Mouse (Mus musculus) midbrain, embryonic 13.5 days (tissue): ENCODE results near the gene Ache. TPM values are rescaled to one million over a fixed set of nuclear protein-coding genes. Genes with fewer than 3 reads are reported as not detected.

Experiments used
- ATAC-seq: fragments of 200-750 bp; cut with Nextera tagmentation; 2 replicates; pipeline ENCODE4 v1.8.0; 2017; ENCODE audit warnings: mild to moderate bottlenecking, moderate TSS enrichment, moderate library complexity
- H3K27ac ChIP-seq: fragments of 300-500 bp; sonication (generic); 2 replicates; pipeline ENCODE4 v1.5.1; 2015; ENCODE audit warnings: inconsistent platforms, mild to moderate bottlenecking, moderate library complexity
- H3K27me3 ChIP-seq: fragments of 300-500 bp; sonication (generic); 2 replicates; pipeline ENCODE4 v1.6.1; 2015; ENCODE audit warnings: mild to moderate bottlenecking, inconsistent platforms
- H3K36me3 ChIP-seq: fragments of 300-500 bp; sonication (generic); 2 replicates; pipeline ENCODE4 v1.6.1; 2015; ENCODE audit warnings: mild to moderate bottlenecking, inconsistent platforms
- H3K4me1 ChIP-seq: fragments of 300-500 bp; sonication (generic); replicated peaks from 2 replicates; pipeline ENCODE4 v1.6.1; 2015; ENCODE audit warnings: inconsistent platforms
- H3K4me2 ChIP-seq: fragments of 300-500 bp; sonication (generic); replicated peaks from 2 replicates; pipeline ENCODE4 v1.6.1; 2015; ENCODE audit warnings: moderate library complexity, mild to moderate bottlenecking, inconsistent platforms
- H3K4me3 ChIP-seq: fragments of 300-500 bp; sonication (generic); replicated peaks from 2 replicates; pipeline ENCODE4 v1.5.1; 2015; ENCODE audit warnings: mild to moderate bottlenecking, inconsistent platforms
- H3K9ac ChIP-seq: fragments of 300-500 bp; sonication (generic); replicated peaks from 2 replicates; pipeline ENCODE4 v1.6.1; 2015; ENCODE audit warnings: mild to moderate bottlenecking, inconsistent platforms
- H3K9me3 ChIP-seq: fragments of 300-500 bp; sonication (generic); 2 replicates; pipeline ENCODE4 v1.6.1; 2016; ENCODE audit warnings: mild to moderate bottlenecking, inconsistent platforms
- WGBS: fragments of 180-500 bp; shearing (Covaris S2); methylation state at CpG from one replicate; pipeline ENCODE4 v1.1.7; 2015; 5-methylcytosine and 5-hydroxymethylcytosine counted together
- polyA plus RNA-seq: library from polyadenylated mRNA; unstranded; fragments of >200 nt; fragmentation: Nextera tagmentation; extraction: Ambion mirVana; gene quantifications from 2 replicates; pipeline ENCODE4 v1.2.1, GENCODE M21; 2015

The Ache gene
- polyA plus RNA-seq, 1 experiment from 2014 or later = 11.2 TPM

- Histone ChIP-seq H3K9me3 (no peaks in the 10 kb centered on the region), H3K27ac (no peak overlapping the region), H3K4me1 (peaks cover 32% of the 10 kb centered on the region), H3K4me2 (no peak overlapping the region), H3K9ac (no peak overlapping the region), H3K27me3 (no peaks in the 10 kb centered on the region), H3K4me3 (no peak overlapping the region), H3K36me3 (peaks cover 84% of the 10 kb centered on the region)
- ATAC-seq = 0 out of 2 replicates have a peak, but pooled peaks have one; percentile 43
- 75% methylated on average over 21 of the region's 21 CpGs for WGBS
These were observed 13.9 kb downstream of the Ache start for GRCm38 (mm10) chr5:137301253-137301652.

- ATAC-seq = no peak
- Histone ChIP-seq H3K4me1 (peaks cover 44% of the 10 kb centered on the region), H3K36me3 (peaks cover 60% of the 10 kb centered on the region), H3K9me3 (no peaks in the 10 kb centered on the region), H3K27ac (no peak overlapping the region), H3K4me3 (no peak overlapping the region), H3K4me2 (no peak overlapping the region), H3K27me3 (no peaks in the 10 kb centered on the region), H3K9ac (peak overlapping the region; percentile 28; the same call in 1 of the 2 replicates)
- 80% methylated on average over 4 of the region's 4 CpGs for WGBS
These were observed 16.3 kb downstream of the Ache start for GRCm38 (mm10) chr5:137303609-137304008.

DNA sequence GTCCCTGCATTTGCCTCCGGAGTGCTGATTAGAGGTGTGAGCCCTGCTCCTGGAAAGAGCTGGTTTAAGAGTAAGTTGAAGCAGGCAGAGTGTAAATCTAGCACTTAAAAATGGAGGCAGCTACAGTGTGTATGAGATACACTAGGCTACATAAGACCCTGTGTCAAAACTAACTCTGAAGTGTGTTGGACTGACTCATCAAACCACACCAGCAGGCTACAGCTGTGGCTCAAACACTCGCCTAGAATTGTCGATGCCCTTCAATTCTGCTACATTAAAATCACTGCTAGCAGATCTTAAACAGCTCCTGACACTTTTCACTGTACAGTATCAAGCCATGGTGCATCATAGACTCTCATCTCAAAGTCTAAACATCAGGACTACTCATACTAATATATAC is 16.8 kb downstream of the Ache start:
- WGBS = 91% methylated on average over 3 of the region's 3 CpGs
- Histone ChIP-seq H3K9me3 (no peaks in the 10 kb centered on the region), H3K4me2 (peak overlapping the region; percentile 80; the same call in 1 of the 2 replicates), H3K27ac (no peak overlapping the region), H3K36me3 (peaks cover 60% of the 10 kb centered on the region), H3K4me1 (peaks cover 44% of the 10 kb centered on the region), H3K4me3 (0 out of 2 replicates have a peak overlapping the region, but pooled peaks have one; percentile 2), H3K9ac (peak overlapping the region; percentile 99; the same call in 1 of the 2 replicates), H3K27me3 (no peaks in the 10 kb centered on the region)
- no peak for ATAC-seq

- Histone ChIP-seq H3K9ac (peak overlapping the region; percentile 99), H3K4me3 (peak overlapping the region; percentile 93), H3K9me3 (no peaks in the 10 kb centered on the region), H3K27ac (no peak overlapping the region), H3K36me3 (peaks cover 59% of the 10 kb centered on the region), H3K27me3 (no peaks in the 10 kb centered on the region), H3K4me1 (peaks cover 44% of the 10 kb centered on the region), H3K4me2 (peak overlapping the region; percentile 80)
- ATAC-seq = no peak
- 74% methylated on average over 4 of the region's 4 CpGs for WGBS
These were observed 17.5 kb downstream of the Ache start for GRCm38 (mm10) chr5:137304816-137305215.

DNA sequence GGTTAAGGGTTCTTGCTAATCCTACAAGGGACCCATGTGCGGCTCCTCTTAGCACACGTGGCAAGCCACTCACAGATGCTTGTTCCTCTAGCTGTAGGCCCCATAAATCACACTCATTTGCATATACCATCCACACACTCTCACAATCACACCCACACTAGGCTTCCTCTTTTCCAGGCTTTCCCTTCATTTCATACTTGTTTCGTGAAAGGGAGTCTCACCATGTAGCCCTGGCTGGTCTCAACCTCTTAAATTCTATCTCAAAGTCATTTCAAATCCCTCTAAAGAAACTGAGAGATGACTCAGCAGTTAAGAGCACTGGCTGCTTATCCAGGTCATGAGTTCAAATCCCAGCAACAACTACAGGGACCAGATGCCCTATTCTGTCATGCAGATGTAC is 18.5 kb downstream of the Ache start:
- H3K4me1 ChIP-seq = peaks cover 44% of the 10 kb centered on the region

GRCm38 (mm10) chr5:137306439-137307005 is 19.2 kb downstream of the Ache start:
- Histone ChIP-seq H3K27ac (peak overlapping the region; percentile 97), H3K4me2 (peak overlapping the region; percentile 80), H3K36me3 (peaks cover 52% of the 10 kb centered on the region), H3K9me3 (no peaks in the 10 kb centered on the region), H3K4me3 (peak overlapping the region; percentile 93), H3K9ac (peak overlapping the region; percentile 99), H3K4me1 (peaks cover 44% of the 10 kb centered on the region), H3K27me3 (no peaks in the 10 kb centered on the region)
- ATAC-seq = no peak
- 14% methylated on average over 12 of the region's 12 CpGs for WGBS

More for the DNA sequence above, 18.5 kb downstream of the Ache start:
- H3K4me2 ChIP-seq = peak overlapping the region; percentile 80
- no peaks in the 10 kb centered on the region for H3K9me3 ChIP-seq
- peak overlapping the region; percentile 93 for H3K4me3 ChIP-seq
- 71% methylated on average over 3 of the region's 3 CpGs for WGBS
- H3K9ac ChIP-seq = peak overlapping the region; percentile 99
- no peak for ATAC-seq
- H3K27ac ChIP-seq = no peak overlapping the region
- H3K36me3 ChIP-seq = peaks cover 57% of the 10 kb centered on the region
- H3K27me3 ChIP-seq = no peaks in the 10 kb centered on the region

DNA sequence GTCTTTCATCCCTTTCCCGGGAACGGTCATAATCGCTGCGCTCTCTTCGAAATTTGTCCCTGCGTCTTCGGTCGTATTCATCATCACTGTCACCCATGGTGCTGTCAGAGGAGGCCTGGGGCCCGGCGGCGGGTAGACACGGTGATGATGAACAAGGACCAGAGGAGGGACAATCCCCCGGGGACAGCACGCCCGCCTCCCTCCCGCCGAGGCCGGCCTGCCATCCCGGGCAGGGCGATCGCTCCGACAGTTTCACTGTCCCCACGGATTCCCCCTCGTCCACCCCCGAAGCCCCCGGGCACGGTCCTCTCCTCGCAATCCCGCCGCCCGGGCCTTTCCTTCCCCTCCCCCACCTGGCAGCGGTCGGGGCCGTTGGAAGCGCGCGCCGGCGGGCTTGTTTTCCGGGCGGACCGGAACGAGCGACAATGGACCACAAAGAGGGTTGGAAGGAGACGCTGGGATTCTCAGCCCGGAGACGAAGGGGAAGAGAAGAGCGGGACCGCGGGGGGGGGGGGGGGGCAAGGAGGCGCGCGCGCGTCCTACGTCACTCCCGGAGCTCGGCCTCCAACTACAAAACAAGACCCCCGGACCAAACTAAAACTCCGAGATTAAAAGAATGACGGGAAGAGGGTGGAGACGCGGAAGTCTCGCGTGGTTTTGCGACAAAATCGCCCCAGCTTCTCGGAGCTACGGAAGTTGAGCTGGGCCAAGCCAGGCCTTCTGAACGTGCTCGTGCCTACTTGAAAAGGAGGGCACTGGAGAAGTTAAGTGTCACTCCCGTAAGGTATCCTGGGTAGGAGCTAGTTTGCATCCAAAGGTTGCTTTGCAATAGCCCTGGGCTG is 20.0 kb downstream of the Ache start, which contains the start of gene Srrt:
TSS of gene Srrt (minus strand) at position 604 of the 842 bp plus-strand sequence.
- peaks cover 44% of the 10 kb centered on the region for H3K36me3 ChIP-seq
- under 1% methylated on average over 55 of the region's 72 CpGs for WGBS
- peak; percentile 87 for ATAC-seq
- H3K27ac ChIP-seq = peak within 1 kb of the TSS; percentile 97
- H3K4me2 ChIP-seq = peak within 1 kb of the TSS; percentile 80
- peak within 1 kb of the TSS; percentile 99 for H3K9ac ChIP-seq
- H3K4me3 ChIP-seq = peak within 1 kb of the TSS; percentile 93
- H3K9me3 ChIP-seq = no peaks in the 10 kb centered on the region
- H3K4me1 ChIP-seq = peaks cover 48% of the 10 kb centered on the region
- H3K27me3 ChIP-seq = no peaks in the 10 kb centered on the region

DNA sequence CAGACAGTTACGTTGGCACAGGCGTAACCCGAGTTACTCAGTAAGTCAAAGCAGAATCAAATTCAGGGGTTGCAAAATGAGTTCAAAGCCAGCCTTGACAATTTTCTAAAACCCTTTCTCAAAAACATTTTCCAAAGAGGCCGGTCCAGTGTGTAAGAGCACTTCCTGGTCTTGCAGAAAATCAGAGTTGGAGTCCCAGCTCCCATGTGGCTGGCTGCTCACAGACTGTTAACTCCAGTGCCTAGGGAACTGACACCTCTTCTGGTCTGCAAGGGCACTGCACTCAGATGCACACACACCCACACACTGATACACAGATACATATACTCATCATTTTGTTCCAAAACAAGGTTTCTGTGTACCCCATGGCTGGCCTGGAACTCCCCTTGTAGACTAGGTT is 21.0 kb downstream of the Ache start:
- Histone ChIP-seq H3K9ac (peak overlapping the region; percentile 69), H3K9me3 (no peaks in the 10 kb centered on the region), H3K27me3 (no peaks in the 10 kb centered on the region), H3K27ac (peak overlapping the region; percentile 97), H3K4me2 (peak overlapping the region; percentile 80), H3K4me3 (peak overlapping the region; percentile 93), H3K36me3 (peaks cover 34% of the 10 kb centered on the region), H3K4me1 (peaks cover 55% of the 10 kb centered on the region)
- 93% methylated on average over 4 of the region's 4 CpGs for WGBS
- ATAC-seq = 0 out of 2 replicates have a peak, but pooled peaks have one; percentile 5

DNA sequence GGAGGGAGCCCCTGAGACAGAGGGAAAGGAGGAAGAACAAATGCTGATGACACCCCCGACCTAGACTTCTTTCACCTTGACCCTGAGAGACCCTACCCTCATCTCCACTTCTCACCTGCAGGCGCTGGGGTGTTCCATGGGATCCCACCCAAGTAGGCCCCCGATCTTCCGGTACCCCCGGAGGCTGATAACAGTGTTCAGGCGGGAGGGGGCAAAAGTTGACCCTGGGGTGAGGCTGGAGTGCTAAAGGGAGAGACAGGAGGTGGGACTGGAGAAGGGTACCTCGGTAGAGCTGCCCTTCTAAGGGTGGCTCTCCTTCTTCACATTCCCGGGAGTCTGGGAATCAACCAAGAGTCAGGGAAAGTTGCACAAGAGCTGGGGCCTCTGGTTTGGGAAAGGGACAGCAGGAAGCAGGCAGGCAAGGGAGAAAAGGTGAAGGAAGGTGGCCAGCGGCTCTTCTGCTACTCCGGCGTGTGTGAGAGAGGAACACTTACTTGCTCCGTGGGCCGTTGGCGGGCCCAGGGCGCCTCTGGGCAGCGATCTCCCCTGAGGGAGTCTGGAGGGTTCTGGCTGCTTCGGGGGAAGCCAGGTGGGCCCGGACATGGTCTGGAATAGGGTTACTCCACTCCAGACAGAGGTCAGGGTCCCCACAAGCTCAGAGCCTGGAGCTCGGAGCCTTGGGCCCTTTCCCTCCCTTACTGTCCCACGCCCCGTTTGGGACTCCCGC is 26.3 kb downstream of the Ache start:
- no peaks in the 10 kb centered on the region for H3K27me3 ChIP-seq
- ATAC-seq = peak; percentile 59
- H3K4me2 ChIP-seq = peak overlapping the region; percentile 60
- peak overlapping the region; percentile 54; the same call in 1 of the 2 replicates for H3K27ac ChIP-seq
- WGBS = 2% methylated on average over 22 of the region's 22 CpGs
- peak overlapping the region; percentile 42 for H3K4me3 ChIP-seq
- H3K4me1 ChIP-seq = peaks cover 36% of the 10 kb centered on the region
- H3K36me3 ChIP-seq = peaks cover 42% of the 10 kb centered on the region
- no peaks in the 10 kb centered on the region for H3K9me3 ChIP-seq
- peak overlapping the region; percentile 70 for H3K9ac ChIP-seq

DNA sequence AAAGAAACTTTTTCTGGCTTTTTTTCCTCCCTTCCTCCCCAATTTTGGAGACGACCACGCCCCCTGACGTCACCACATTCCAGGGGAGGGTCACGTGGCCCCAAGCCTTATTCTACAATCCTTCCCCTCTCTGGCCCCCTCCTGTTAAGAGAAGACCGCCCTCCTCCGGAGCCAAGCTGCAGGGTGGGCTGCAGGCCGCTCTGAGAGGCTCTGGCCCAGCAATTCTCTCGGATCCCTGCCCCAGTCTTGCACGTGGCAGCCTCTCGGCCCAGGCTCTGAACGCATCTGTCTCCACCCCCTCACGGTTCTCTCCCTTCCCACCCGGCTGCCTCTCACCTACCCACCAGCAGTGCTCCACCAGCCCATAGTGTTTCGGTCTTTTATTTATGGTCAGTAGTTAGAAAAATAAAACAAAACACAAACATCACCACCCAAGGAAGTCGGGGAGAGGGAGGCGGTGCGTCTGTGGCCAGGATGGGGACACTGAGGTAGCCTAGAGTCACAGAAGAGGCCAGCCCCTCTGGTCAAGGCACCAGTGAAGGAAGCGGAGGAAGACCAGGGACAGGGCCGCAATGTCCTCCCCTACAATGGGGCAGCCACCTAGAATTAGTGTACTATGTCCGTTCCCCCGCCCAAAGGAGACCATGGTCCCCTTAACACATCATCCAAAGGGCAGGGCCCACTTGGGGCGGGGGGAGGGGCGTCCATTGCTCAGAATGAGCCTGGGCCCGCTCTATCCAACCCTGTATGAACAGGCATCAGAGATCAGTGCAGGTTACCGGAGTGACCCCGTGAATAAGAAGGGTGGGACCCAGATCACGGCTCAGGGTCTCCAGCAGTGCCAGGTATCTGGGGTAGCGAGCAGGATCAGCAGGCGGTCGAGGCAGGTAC is 27.1 kb downstream of the Ache start, which contains the start of gene Trip6:
TSS of gene Trip6 (minus strand) at position 212 of the 891 bp plus-strand sequence.
- peaks cover 36% of the 10 kb centered on the region for H3K4me1 ChIP-seq
- peaks cover 41% of the 10 kb centered on the region for H3K36me3 ChIP-seq
- no peaks in the 10 kb centered on the region for H3K9me3 ChIP-seq
- no peaks in the 10 kb centered on the region for H3K27me3 ChIP-seq
- 14% methylated on average over 29 of the region's 30 CpGs for WGBS
- peak within 1 kb of the TSS; percentile 70 for H3K9ac ChIP-seq
- peak within 1 kb of the TSS; percentile 61 for H3K27ac ChIP-seq
- ATAC-seq = peak; percentile 89
- H3K4me3 ChIP-seq = peak within 1 kb of the TSS; percentile 42
- H3K4me2 ChIP-seq = peak within 1 kb of the TSS; percentile 60
